Mouse (Mus musculus) regulatory T cell (primary cell): ENCODE measurements around the gene Cpxm1.
"Not testable (repeated sequence)": the region's sequence is repeated elsewhere in the genome, so short reads cannot be mapped to it uniquely, and the experiment has no call there.

Source experiments
- in situ Hi-C: fragments of 300-600 bp; cut with MboI, MseI; formaldehyde crosslinking; loops from one replicate; pipeline ENCODE4 v1.15.1; 2025; ENCODE audit warnings: high pct_unique_total_duplicates

Cpxm1 gene

DNA sequence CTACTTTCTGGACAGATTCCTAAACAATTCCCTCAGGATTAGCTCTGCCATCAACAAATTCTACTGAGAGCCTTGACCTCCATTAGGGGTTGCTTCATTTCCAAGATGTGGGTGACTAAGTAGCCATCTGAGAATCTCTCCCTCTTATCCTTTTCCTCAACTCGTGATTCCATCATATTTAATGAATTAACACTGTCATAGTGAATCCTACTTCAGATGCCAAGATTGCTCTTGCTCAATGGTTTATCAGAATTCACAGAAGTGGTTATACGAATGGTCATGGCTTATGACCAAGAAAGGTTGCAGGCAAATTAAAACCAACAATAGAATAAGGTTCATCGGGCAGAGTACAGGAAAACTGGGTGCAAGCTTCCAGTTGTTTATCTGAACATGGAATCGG, 4.5 kb upstream of the Cpxm1 start:
- in situ Hi-C loops = no loop called here

DNA sequence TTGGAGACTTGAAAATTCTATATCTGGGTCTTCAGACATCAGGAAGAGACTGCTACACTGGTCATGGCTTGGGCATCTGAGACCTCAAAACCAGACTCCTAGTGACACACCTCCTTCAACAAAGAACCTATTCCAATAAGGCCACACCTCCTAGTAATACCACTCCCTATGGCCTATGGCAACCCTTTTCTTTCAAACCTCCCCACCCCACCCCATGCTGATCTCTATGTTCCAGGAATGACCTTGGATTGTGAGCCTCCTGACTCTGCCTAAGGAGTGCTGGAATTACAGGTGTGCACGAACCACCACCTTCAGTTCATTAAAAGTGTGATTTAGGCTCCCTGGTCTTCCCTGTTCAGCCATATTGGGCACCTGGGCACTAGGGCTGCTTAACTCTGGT, 2.7 kb upstream of the Cpxm1 start:
- in situ Hi-C loops = no loop called here

DNA sequence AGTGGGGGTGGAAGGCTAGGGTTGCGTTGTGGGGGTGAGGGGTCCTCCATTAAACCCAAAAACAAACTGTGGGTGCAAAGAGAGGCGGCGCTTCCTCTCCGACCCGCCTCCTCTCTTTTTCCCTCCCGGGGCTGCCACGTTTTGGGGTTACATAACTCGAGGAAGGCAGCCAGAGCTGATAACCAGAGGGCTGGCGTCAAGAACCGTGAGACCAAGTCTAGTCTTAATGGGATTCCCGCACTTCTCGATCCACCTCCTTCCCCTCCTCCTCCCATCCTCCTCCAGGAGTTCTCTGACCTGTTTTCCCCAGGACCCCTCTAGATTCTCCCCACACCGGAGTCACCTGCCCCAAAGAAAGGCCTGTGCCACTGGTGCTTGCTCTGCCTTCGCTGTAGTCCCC, 717 bp upstream of the Cpxm1 start:
- in situ Hi-C loops = no loop called here

DNA sequence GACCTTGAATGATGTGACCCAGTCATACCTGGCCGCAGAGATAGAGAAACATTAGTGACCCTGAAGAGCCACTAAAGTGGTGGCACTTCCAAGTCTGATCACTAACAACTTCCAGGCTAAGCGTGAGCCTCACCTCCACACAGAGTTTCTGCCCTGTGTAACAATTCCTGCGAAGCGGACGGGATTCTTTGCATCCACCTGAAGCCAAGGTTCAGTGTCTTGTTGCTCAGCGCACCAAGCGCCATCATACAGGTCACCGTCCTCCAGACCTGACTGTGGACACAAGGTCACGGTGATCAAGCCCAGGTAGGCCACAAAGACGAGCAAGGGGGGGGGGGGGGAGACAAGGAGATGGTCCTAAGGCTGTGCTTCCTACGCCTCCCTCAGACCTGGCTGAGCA, 1.7 kb downstream of the Cpxm1 start:
- in situ Hi-C loops = no loop called here

DNA sequence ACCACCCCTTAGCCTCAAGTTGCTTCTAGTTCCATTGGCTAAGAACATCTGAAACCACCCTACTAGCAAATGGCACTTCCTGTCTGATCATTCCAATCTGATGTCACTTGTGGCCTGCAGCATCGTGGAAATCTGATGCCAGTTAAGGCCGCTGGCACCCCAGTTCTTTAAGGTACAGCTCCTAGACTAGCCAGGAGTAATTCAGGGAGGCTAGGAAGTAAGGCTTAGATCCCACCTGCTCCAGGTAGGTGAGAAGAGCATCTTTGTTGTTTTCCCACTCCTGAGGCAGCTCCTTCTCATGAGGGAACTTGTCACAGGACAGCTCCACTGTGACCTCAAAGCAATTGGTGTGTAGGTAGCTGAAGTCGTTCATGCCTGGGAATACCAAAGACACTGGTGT, 4.5 kb downstream of the Cpxm1 start:
- in situ Hi-C loops = no loop called here

DNA sequence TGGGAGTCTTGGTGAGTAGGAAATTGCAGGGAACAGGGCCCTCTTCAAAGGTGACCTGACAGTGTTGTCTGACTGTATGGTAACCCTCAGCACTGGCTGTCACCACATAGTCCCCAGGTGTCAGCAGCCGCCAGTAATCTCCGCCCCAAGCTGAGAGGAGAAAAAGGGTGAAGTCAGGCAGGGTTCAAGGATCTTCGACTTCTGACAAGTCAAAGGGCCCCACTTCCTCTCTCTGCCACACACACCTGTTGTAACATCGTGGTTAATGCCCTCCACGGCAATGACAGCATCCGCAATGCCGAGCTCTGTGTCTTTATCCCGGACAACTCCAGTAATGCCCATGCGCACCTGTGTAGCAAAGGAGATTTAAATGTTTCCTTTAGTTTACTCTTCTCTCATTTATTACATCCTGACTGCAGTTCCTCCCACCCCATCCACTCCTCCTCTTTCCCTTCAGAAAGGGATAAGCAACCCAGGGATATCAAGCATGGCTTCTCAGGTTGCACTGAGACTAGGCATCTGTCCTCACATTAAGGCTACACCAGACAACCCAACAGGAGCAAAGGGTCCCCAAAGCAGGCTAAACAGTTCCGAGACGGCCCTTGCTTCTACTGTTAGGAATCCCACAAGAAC, 6.3 kb downstream of the Cpxm1 start:
- in situ Hi-C loops = no loop called here

DNA sequence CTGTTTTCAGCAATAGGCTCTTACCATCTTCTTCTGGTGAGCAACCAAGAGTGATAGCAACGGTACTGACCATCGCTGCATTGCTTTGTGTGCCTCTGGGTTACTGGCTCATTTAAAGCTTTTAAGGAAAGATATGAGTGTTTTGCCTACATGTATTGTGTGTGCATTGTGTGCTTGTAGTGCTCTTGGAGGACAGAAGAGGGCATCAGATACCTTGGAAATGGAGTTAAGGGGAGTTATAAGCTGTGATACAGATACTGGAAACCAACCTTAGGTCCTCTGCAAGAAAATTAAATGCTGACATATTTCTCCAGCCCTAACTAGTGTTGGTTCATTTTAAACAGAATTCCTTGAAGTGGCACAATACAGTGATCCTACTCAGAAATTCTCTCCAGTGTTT, 8.6 kb downstream of the Cpxm1 start:
- in situ Hi-C loops = no loop called here

DNA sequence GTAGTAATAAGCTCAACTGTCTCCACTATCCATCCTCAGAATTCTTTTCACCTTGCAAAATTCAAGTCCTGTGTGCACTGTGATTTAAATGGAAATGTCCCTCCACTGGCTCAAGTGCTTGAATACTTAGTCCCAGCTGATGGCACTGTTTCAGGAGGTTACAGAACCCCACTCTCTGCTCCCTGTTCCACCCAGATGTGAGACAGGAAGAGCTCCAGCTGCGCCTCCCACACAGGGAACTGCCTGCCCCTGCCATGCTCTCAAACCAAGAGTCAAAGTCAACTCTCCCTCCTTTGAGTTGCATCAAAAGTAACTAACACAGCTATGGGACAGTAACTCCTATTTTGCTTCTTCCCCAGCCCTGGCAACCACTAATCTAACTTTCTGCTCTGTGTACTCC, 11.2 kb downstream of the Cpxm1 start:
- in situ Hi-C loops = no loop called here

DNA sequence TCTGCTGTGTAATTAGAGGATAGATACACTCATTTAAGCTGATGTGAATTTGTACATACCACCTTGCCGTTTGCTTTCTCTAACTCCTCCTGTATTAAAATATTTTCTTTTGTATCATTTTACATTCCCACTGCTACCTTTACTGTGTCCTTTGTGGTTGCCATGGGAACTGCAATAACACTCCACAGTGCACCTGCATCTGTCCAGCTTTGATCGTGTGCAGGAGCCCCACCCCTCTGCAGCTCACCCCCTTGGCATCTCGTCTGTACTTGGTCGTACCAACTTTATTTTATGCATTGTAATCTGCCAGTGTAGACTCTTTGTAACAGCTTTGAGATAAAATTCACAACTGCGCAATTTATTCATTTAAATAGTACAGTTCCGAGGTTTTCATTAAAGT, 13.5 kb downstream of the Cpxm1 start:
- in situ Hi-C loops = no loop called here

DNA sequence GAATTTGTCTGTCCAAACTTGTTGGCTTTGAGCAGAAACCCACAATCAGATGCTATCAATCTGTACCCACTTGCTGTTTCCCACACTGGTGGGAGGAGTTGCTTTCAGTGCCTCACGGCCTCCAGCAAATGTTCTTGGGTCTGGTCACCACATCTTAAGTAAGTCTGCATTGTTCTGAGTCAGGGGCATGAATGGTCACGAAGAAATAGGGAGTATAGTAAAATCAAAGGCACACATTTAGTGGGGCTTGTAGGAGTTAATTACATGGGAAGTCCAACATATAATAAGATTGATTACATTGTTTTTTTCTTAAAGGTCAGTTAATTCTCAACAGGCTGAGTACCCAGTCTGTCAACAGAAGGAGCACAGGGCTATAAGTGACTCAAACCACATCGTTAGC, 14.2 kb downstream of the Cpxm1 start:
- in situ Hi-C loops = no loop called here

DNA sequence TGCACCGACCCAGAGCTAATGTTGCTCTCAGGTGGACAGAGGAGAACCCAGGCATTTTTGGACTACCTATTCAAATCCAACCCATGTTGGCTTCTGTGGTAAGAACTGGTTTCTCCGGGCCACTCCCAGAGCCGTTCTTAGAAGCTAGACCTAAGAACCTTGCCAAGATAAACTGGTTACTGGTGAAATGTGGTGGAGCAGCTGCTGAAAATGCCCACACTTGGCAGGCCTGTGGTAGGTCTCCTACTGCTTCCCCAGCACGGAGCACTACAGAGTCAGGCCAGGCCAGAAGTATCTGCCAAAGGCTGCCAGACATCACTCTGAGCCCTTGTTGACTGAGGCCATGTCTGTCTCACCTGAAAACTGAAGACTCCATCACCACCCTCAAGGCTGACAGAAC, 22.4 kb downstream of the Cpxm1 start:
- in situ Hi-C loops = no loop called here

DNA sequence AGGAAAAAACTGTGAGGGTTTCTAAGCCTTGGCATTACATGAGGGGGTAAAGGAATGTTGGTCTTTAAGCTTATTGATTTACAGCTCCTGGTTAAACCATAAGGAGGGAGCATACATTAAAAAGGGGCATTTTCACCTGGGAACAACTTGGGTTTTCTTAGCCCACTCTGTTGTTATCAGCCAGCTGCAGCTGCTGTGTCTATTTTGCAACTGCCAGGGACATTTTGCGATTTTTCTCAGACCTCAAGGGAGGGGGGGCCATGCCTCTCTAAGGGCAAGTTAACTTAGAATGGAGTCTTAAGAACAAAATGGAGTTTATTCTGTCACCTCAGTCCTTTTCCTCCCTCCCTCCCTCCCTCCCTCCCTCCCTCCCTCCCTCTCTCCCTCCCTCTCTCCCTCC, 24.3 kb downstream of the Cpxm1 start:
- in situ Hi-C loops = not testable (repeated sequence)

DNA sequence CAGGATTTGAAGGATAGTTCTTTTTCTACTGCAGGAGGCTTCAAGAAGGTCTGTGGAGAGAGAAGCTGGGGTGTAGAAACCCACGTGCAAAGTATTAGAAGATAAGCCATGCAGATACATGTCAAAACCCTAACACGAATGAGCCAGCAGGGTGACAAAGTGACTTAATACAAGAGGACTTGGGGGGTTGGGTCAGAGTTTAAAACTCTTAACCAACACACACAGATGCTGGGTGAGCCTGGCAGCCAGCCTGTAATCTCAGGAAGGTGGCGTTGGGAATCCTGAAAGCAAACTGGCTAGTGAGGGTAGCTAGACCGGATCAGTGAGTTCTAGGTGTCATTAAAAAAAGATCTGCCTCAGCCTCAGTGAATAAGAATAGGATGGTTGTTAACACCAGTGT, 30.0 kb downstream of the Cpxm1 start:
- in situ Hi-C loops = loop anchor here (5.0 kb wide), 1 partner anchor 60 kb away; no protein-coding TSS in a partner anchor

DNA sequence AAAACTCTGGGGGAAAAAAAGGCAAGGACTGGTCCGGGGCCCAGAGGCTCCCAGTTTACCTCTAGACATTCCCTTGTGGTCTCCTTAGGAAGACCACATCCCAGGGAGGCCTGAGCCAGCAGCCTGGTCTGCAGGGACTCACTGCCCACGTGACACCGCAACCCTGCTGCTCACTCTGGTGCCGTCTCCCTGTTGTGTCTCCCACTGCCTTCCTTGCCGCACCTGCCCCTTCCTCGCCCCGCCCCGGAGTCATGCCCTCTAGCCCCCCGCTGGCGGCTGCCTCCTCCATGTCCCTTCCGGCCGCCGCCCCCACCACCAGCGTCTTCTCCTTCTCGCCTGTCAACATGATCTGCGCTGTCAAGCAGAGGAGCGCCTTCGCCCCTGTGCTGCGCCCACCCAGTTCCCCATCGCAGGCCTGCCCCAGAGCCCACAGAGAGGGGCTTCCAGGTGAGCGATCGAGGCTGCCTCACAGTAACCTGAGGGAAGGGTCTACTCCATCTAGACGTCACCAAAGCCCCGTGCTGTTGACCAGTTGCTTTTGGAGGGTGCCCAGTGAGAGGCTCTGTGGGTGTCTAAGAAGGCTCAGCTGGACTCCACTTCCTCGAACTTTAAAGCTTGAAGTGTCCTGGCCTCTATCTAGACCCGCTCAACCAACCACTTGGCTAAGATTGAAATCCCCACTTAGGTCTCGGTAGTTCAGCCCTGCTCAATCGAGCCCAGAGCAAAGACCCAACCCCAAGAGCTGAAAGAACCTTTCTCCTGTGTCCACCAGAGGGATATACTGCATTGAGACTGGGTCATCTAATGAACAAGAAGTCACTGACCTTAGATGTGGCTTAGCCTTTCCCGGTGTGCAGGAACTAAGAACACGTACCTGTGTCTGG, 31.9 kb downstream of the Cpxm1 start:
- in situ Hi-C loops = loop anchor here (5.0 kb wide), 1 partner anchor 58 kb away; no protein-coding TSS in a partner anchor

DNA sequence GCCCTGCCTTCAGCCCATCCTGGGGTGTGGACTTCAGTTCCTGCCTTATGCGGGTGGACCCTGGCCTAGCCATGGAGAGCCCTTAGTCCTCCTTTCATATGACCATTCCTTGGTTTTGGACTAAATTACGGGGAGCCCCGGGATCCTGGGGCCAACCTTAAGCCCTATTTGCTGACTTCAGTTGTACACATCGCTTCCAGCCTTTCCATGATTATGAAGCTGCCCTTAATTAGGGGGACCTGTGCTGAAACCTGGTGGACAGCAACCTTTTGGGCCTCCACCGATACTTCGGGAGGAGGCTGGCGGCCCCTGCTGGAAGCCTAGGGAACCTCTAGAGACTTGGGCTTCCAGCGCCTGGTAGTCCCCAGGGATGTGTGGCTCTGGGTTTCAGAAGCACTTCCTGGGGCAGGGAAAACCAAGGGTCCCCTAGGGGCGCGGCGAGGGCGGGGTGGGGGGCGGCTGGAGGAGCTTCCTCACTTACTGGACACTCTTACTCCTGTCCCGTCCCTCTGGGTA, 34.8 kb downstream of the Cpxm1 start:
- in situ Hi-C loops = no loop called here

DNA sequence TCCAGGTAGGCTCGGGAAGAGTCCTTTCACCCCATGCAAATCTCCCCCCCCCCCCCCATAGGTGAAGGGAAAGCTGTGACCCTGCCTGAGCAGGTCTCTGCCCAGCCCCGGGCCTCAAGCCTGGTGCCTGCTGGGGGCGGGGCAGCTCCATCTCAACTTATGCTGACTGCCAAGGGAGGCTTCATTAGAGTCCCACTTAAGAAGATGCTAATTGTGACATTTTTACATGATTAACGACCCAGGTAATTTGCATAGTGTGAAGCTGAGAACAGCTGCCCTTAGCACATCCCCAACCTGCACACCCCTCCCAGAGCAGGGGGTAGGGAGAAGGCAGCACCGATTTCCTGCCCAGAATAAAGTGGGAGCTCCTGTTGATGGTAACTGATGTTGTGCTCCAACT, 38.5 kb downstream of the Cpxm1 start:
- in situ Hi-C loops = no loop called here

DNA sequence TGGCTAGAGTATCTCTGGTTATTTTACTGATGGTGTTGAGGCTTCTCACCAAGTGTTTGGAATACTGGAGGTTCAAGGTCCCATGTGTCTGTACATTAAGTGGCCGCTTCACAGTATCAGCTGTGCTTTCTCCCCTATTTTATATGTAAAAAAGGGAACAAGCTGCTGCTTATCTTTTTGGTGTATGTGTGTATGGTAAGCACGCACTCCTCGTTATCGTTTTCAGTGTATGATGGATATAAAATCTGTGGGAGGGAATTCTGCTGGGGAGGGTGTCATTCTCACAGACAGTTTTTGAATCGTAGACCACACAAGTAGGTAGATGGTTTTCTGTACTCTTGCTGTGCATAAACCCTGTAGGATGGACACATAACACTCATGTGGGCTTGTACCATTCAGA, 39.8 kb downstream of the Cpxm1 start:
- in situ Hi-C loops = no loop called here

DNA sequence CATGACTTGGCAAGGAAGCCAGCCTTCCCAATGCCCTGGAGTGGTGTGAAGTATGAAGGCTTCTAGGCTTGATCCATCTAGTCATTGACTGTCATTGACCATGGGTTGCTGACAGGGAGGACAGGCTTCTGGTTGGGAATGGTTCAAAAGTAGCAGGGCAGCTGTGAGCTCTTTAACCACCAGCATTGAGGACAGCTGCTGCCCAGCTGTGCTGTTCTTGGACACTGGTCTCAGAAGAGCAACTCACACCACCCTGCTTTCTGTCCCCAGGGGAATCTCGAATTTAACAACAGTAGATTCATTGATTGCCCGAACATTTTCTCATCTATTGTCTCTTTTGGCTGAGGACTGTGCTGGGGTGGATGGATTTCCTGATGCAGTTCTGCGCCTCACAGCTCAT, 43.5 kb downstream of the Cpxm1 start:
- in situ Hi-C loops = no loop called here

DNA sequence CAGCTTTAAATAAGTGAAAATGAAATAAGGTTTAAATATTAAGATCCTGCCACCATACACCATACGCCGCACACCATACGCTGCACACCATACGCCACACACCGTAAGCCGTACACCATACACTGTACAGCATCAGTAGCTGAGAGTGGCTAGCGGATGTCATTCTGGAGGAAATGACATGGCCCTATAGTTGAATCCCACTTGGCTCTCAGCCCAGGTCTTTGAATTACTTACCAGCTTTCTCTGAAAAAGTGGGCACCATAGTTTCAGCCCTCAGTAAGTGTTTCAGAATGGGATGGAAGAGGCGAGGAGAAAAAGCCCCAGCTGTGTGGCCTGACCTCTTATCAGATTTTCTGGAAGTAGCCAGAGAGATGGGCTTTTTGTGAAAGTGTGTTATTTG, 44.0 kb downstream of the Cpxm1 start:
- in situ Hi-C loops = no loop called here

DNA sequence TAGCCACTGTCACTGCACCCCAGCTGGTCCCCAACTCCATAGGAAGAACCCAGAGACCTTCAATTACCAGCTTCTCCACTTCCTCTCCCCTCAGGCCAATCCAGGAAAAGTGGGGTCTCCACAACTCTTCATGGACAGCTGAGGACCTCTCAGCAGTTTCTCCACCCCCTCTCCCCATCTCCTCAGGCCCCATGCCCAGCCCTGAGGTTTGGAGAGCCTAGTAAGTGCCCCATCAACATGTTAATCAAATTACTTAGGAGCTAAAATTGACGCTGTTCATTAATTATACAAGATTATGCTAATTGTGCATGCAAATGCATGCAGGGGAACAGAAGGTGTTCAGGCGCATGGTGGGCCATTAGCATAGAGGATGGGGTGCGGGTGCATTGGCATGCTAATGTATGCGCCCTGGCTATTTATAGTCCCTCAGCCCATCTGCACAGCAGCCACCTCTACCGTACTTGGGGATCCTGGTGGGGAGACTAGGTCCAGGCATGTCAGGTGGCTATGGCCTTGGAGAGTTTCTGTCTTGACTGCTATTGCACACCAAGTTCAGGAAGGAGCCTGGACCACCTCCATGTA, 45.5 kb downstream of the Cpxm1 start:
- in situ Hi-C loops = no loop called here

DNA sequence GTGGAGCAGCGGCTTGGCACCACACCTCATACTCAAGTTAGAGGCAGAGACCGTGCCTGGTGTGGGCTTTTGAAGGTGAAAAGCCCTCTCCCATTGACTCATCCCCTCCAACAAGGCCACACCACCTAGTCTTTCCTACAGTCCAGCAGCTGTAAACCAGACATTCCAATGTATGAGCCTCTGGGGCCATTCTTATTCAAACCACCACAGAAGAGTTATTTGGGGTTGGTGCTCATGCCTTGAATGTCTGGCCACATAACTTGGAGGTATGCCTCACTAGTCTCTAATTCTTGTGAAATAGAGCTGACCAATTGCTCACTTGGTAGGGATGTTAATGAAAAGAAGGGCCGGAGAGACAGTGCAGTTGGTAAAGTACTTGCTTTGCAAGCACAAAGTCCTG, 47.0 kb downstream of the Cpxm1 start:
- in situ Hi-C loops = no loop called here

DNA sequence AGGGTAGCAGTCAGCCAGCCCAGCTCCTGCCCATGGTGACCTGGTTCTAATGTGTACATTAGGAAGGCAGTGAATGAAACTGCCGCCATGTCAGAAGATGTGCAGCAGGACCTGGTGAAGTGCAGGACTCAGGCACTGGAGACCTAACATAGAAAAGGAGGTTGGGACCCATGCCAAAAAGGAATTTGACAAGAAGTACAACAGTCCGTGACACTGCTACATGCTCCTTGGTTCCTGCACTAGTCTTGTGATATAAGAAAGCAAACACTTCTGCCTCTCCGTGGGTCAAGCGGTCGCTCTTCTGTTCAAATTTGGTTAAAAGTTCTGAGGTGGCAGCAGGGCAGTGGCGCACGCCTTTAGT, 56.2 kb downstream of the Cpxm1 start:
- in situ Hi-C loops = no loop called here
